Mouse (Mus musculus) embryonic facial prominence, embryonic 14.5 days (tissue): ENCODE measurements around the gene Cyp1a1. TPM values are rescaled to one million over a fixed set of nuclear protein-coding genes. Genes with fewer than 3 reads are reported as not detected.

Experiments used
- ATAC-seq: fragments of 200-750 bp; cut with Nextera tagmentation; 2 replicates; pipeline ENCODE4 v1.8.0; 2017; ENCODE audit warnings: low read depth, moderate number of reproducible peaks, moderate TSS enrichment
- DNase-seq: peaks from one replicate; pipeline ENCODE4 v3.0.0-alpha.2; 2015; ENCODE audit warnings: low spot score
- H3K27ac ChIP-seq: fragments of 300-500 bp; sonication (generic); replicated peaks from 2 replicates; pipeline ENCODE4 v1.5.1; 2014; ENCODE audit warnings: low read depth, mild to moderate bottlenecking, low read length, moderate library complexity
- H3K27me3 ChIP-seq: fragments of 300-500 bp; sonication (generic); replicated peaks from 2 replicates; pipeline ENCODE4 v1.6.1; 2014; ENCODE audit warnings: low read length; ENCODE audit not compliant: control insufficient read depth, insufficient read depth
- H3K36me3 ChIP-seq: fragments of 300-500 bp; sonication (generic); 2 replicates; pipeline ENCODE4 v1.6.1; 2014; ENCODE audit warnings: low read length, mixed read lengths; ENCODE audit not compliant: control insufficient read depth, insufficient read depth
- H3K4me1 ChIP-seq: fragments of 300-500 bp; sonication (generic); 2 replicates; pipeline ENCODE4 v1.6.1; 2014; ENCODE audit warnings: antibody characterized with exemption, low read length; ENCODE audit not compliant: control insufficient read depth, insufficient read depth
- H3K4me2 ChIP-seq: fragments of 300-500 bp; sonication (generic); 2 replicates; pipeline ENCODE4 v1.6.1; 2014; ENCODE audit warnings: low read depth, mild to moderate bottlenecking, low read length, moderate library complexity, mixed read lengths
- H3K4me3 ChIP-seq: fragments of 300-500 bp; sonication (generic); 2 replicates; pipeline ENCODE4 v1.5.1; 2014; ENCODE audit warnings: low read depth, mild to moderate bottlenecking, low read length
- H3K9ac ChIP-seq: fragments of 300-500 bp; sonication (generic); 2 replicates; pipeline ENCODE4 v1.6.1; 2014; ENCODE audit warnings: low read depth, mild to moderate bottlenecking, low read length, moderate library complexity, mixed read lengths
- H3K9me3 ChIP-seq: fragments of 300-500 bp; sonication (generic); 2 replicates; pipeline ENCODE4 v1.6.1; 2016; ENCODE audit warnings: low read length; ENCODE audit not compliant: control insufficient read depth
- WGBS: fragments of 180-500 bp; shearing (Covaris S2); extraction: QIAGEN DNeasy Blood & Tissue Kit; methylation state at CpG from one replicate; pipeline ENCODE4 v1.1.7; 2014; 5-methylcytosine and 5-hydroxymethylcytosine counted together
- polyA plus RNA-seq: library from polyadenylated mRNA; unstranded; fragments of >200 nt; fragmentation: Nextera tagmentation; extraction: Ambion mirVana; gene quantifications from 2 replicates; pipeline ENCODE4 v1.2.1, GENCODE M21; 2014

The Cyp1a1 gene
- polyA plus RNA-seq, 1 experiment from 2014 or later: 0.08 TPM

GRCm38 (mm10) chr9:57643856-57644180 is 43.9 kb upstream of the Cyp1a1 start:
- 0 out of 2 replicates have a peak, but pooled peaks cover 7% of the 10 kb centered on the region for H3K36me3 ChIP-seq
- H3K9me3 ChIP-seq: no peaks in the 10 kb centered on the region
- 23% methylated on average over 7 of the region's 7 CpGs for WGBS
- H3K4me3 ChIP-seq: peak overlapping the region; percentile 84
- 0 out of 2 replicates have a peak overlapping the region, but pooled peaks have one; percentile 13 for H3K27ac ChIP-seq
- H3K4me2 ChIP-seq: peak overlapping the region; percentile 83
- H3K9ac ChIP-seq: peak overlapping the region; percentile 96
- H3K4me1 ChIP-seq: peaks cover 40% of the 10 kb centered on the region
- no peak for ATAC-seq
- H3K27me3 ChIP-seq: no peaks in the 10 kb centered on the region
- DNase-seq: no peak

DNA sequence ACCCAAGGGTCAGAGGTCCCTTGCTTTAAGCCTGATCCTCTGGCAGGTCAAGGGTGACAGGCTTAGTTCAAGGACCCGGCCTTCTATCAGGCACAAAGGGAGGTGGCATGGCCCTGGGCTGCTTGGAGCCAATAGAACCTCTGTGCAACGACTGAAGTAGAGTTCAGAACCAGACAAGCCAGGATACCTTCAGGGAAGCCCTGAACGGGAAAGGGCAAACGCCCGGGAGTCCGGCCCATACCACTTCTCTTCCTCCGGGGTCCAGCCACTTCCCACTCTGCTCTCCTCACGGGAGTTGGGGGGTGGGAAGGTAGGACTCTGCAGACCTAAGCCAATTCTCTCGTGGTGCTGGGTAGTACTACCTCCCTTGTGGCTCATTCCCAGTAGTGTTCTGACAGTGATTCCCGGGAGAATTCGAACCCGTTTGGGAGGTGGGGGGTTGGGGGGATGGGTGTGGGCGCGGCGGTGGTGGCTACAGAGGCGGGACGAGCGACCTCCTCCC is 43.2 kb upstream of the Cyp1a1 start:
- DNase-seq: no peak

DNA sequence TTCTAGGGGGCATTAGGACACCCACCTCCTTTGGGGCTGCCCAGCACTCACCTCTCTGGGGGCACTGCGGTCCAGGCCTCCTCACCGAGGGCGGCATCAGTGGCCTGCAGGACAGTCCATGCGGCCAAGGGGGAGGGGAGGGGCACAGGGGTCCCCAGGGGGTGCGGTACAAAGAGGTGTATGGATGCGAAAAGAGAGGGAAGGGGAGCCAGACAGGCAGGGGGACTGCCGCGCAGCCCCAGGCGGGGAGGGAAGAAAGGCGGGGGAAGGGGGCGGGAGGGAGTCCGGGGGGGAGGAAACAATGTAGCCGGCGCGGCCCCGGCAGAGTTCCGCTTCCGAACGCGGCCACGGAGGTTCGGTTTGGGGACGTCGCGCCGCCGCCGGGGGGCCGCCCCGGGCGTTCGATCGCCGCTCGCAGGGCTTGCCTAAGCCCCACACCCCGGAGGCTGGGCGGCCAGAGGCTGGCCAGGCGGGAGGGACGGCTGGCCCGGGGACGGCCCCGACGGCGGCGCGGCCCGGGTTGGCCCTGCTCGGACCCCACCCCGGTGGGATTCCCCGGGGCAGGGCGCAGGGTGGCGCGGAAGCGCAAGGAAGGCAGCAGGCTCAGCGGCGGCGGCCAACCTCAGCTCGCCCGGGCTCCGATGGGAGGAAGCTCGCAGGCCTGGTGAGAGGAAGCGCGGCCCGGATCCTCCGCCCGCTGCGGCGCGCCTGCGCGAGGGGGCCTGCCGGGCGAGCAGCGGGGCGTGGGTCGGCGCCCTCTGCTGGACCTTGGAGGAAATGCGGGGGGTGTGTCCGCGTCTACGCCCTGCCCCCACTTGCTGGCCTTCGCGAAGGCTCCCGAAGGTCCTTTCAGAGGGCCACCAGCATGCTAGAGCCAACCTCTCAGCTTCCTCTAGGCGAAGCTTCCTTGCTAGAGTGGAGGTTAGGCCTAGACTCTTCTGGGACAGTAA is 42.5 kb upstream of the Cyp1a1 start:
- H3K4me2 ChIP-seq: peak overlapping the region; percentile 83
- WGBS: 0% methylated on average over 3 of the region's 85 CpGs
- peak; percentile 91 for ATAC-seq
- peak; percentile 92 for DNase-seq
- H3K9ac ChIP-seq: peak overlapping the region; percentile 96
- peak overlapping the region; percentile 93 for H3K27ac ChIP-seq
- H3K27me3 ChIP-seq: no peaks in the 10 kb centered on the region
- H3K4me1 ChIP-seq: peaks cover 26% of the 10 kb centered on the region
- H3K9me3 ChIP-seq: no peaks in the 10 kb centered on the region
- H3K36me3 ChIP-seq: 0 out of 2 replicates have a peak, but pooled peaks cover 7% of the 10 kb centered on the region
- peak overlapping the region; percentile 84 for H3K4me3 ChIP-seq

More for the DNA sequence above, 43.2 kb upstream of the Cyp1a1 start:
- peak overlapping the region; percentile 93; the same call in 1 of the 2 replicates for H3K27ac ChIP-seq
- H3K4me3 ChIP-seq: peak overlapping the region; percentile 84
- H3K4me1 ChIP-seq: peaks cover 33% of the 10 kb centered on the region
- H3K4me2 ChIP-seq: peak overlapping the region; percentile 83
- H3K9ac ChIP-seq: peak overlapping the region; percentile 96
- H3K9me3 ChIP-seq: no peaks in the 10 kb centered on the region
- 0 out of 2 replicates have a peak, but pooled peaks cover 7% of the 10 kb centered on the region for H3K36me3 ChIP-seq
- no peaks in the 10 kb centered on the region for H3K27me3 ChIP-seq
- under 1% methylated on average over 18 of the region's 18 CpGs for WGBS
- no peak for ATAC-seq

GRCm38 (mm10) chr9:57646551-57647103 is 41.1 kb upstream of the Cyp1a1 start:
- ATAC-seq: no peak
- H3K36me3 ChIP-seq: 0 out of 2 replicates have a peak, but pooled peaks cover 7% of the 10 kb centered on the region
- H3K27me3 ChIP-seq: no peaks in the 10 kb centered on the region
- H3K9ac ChIP-seq: no peak overlapping the region
- H3K27ac ChIP-seq: no peak overlapping the region
- WGBS: 68% methylated on average over 12 of the region's 12 CpGs
- H3K4me1 ChIP-seq: peaks cover 22% of the 10 kb centered on the region
- H3K4me3 ChIP-seq: no peak overlapping the region
- no peak overlapping the region for H3K4me2 ChIP-seq
- H3K9me3 ChIP-seq: no peaks in the 10 kb centered on the region
- no peak for DNase-seq

DNA sequence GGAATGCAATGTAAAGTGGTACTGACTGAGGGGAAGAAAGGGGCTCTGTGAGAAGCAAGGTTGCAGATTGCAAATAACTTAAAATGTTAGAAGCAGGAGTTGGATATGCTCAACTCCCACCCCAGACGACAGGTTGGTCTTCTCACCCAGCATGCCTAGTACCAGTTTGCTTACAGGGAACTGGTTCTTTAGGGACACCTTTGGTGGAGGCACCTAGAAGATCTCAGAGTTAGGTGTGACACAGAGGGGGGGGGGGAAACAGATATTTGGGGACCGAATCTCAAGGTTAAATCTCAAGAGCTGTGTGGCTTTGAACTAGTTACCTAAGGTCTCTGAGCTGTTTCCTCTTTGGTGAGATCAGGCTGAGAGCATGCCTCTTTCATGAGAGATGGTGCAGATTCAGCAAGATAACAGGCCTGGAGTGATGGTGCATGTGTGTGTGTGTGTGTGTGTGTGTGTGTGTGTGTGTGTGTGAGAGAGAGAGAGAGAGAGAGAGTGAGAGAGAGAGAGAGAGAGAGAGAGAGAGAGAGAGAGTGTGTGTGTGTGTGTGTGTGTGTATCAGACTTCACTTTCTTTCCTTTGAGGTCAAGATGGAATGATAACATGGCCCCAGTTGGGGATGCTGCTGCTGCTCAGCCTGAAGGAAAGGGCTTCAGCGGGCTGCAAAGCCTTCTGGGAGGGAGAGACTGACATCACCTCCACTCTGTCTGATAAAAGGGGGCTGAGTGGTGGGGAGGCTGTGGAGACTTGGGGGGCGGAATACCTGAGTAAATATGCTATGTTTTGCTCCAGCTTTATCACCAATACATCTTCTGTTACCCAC is 40.2 kb upstream of the Cyp1a1 start:
- 65% methylated on average over 4 of the region's 4 CpGs for WGBS
- Histone ChIP-seq H3K36me3 (no peaks in the 10 kb centered on the region), H3K9ac (no peak overlapping the region), H3K27me3 (no peaks in the 10 kb centered on the region), H3K27ac (no peak overlapping the region), H3K9me3 (no peaks in the 10 kb centered on the region), H3K4me2 (no peak overlapping the region), H3K4me3 (no peak overlapping the region), H3K4me1 (peaks cover 22% of the 10 kb centered on the region)
- DNase-seq: no peak
- ATAC-seq: no peak

DNA sequence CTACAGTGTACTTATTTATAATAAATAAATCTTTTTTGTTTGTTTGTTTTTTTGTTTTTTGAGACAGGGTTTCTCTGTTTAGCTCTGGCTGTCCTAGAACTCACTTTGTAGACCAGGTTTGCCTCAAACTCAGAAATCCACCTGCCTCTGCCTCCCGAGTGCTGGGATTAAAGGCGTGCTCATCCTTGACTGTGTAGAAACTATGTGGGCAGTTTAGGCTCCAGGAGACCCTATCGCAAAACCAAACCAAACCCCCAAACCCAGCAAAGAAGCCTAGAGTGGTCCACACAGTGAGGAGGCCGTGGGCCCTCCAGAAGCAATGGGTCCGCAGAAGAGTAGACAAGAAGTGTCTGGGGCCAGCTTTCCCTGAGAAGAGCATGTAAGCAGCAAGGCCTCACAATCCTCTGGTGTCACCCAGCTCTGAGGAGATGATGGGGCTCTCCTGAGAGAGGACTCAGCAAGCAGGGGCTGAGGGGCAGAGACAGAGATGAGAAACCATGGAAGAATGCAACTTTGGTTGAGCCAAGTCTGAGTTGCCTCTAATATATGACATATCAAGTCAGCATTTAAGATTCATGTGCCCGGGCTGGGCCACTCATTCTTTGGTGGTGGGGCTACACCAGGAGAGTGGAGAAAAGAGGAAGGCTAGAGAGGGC is 37.5 kb upstream of the Cyp1a1 start:
- Histone ChIP-seq H3K4me1 (peaks cover 7% of the 10 kb centered on the region), H3K4me2 (no peak overlapping the region), H3K9me3 (no peaks in the 10 kb centered on the region), H3K4me3 (no peak overlapping the region), H3K27ac (no peak overlapping the region), H3K27me3 (0 out of 2 replicates have a peak, but pooled peaks cover 9% of the 10 kb centered on the region), H3K9ac (no peak overlapping the region), H3K36me3 (no peaks in the 10 kb centered on the region)
- ATAC-seq: no peak
- WGBS: 95% methylated on average over 6 of the region's 6 CpGs
- DNase-seq: no peak

GRCm38 (mm10) chr9:57650786-57651311 is 36.9 kb upstream of the Cyp1a1 start:
- Histone ChIP-seq H3K9ac (peak overlapping the region; percentile 25; the same call in 1 of the 2 replicates), H3K27ac (no peak overlapping the region), H3K4me2 (no peak overlapping the region), H3K4me1 (peaks cover 7% of the 10 kb centered on the region), H3K4me3 (no peak overlapping the region), H3K27me3 (0 out of 2 replicates have a peak, but pooled peaks cover 9% of the 10 kb centered on the region), H3K9me3 (no peaks in the 10 kb centered on the region), H3K36me3 (no peaks in the 10 kb centered on the region)
- 9% methylated on average over 6 of the region's 6 CpGs for WGBS
- peak; percentile 51 for DNase-seq
- ATAC-seq: no peak
